Mouse (Mus musculus) erythroblast, embryonic 14.5 days (primary cell): ENCODE data around the gene Stk17b. TPM values are rescaled to one million over a fixed set of nuclear protein-coding genes. Genes with fewer than 3 reads are reported as not detected.

Experiments
- H3K27me3 ChIP-seq: 2 replicates; pipeline ENCODE4 v1.6.1; 2012; ENCODE audit warnings: inconsistent platforms; ENCODE audit not compliant: control insufficient read depth
- H3K36me3 ChIP-seq: 2 replicates; pipeline ENCODE4 v1.6.1; 2012; ENCODE audit warnings: mild to moderate bottlenecking, inconsistent platforms; ENCODE audit not compliant: control insufficient read depth
- H3K4me1 ChIP-seq: 2 replicates; pipeline ENCODE4 v1.6.1; 2012; ENCODE audit warnings: inconsistent platforms; ENCODE audit not compliant: control insufficient read depth
- H3K4me3 ChIP-seq: replicated peaks from 2 replicates; pipeline ENCODE3; 2012; ENCODE audit warnings: moderate library complexity, mild to moderate bottlenecking, inconsistent platforms
- H3K9me3 ChIP-seq: 2 replicates; pipeline ENCODE4 v1.6.1; 2012; ENCODE audit warnings: low read length, inconsistent platforms, mixed read lengths; ENCODE audit not compliant: control insufficient read depth
- GATA1 ChIP-seq: IDR thresholded peaks from 2 replicates; pipeline ENCODE4 v1.6.1; 2012; ENCODE audit warnings: low read length, inconsistent platforms, mixed read lengths
- TAL1 ChIP-seq: IDR thresholded peaks from 3 replicates; pipeline ENCODE4 v1.6.1; 2012; ENCODE audit warnings: low read length, inconsistent platforms, mixed read lengths
- polyA plus RNA-seq: library from polyadenylated mRNA; stranded (reverse); fragments of >175 nt; gene quantifications from 2 replicates; pipeline ENCODE4 v1.2.3, GENCODE M21; 2012

Stk17b gene
- polyA plus RNA-seq, result 0.39 and 0.52 TPM in 2 replicates

DNA sequence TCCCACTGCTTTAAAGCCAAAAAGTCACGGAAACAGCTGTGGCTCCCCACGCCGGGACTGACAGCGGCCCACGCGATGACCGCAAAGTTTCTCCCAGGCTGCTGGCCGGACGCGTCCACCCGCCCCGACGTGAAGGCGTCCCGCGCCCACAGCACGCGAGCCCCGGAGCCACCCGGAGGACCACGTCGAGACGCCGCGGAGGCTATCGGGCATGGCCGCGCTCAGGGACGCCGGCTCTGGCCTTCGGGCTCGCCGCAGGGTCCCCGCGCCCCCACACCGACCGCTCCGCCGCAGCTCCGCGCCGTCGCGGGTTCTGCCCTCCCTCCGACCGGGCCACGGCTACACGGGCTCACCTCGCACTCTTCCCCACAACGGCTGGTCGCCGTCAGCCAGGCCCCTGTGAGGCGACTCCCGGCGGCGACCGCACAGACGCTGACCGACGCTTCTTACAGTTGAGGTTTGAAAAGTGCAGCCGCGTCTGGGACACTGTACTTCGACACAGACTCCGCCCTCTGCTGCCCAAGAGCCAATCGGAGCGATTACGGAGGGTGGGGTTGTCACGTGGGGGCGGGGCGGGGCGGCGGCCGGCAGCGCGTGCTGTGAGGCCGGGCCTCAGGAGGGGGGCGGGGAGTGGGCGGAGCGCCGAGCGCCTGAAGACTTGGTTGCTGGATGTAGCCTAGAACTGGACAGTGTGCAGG lies at the start of gene Stk17b:
Stk17b (minus strand) TSS at position 504 of the 698 bp plus-strand sequence.
- TF ChIP-seq GATA1 (no peak), TAL1 (no peak)
- Histone ChIP-seq H3K36me3 (peaks cover 5% of the 10 kb centered on the region), H3K27me3 (no peaks in the 10 kb centered on the region), H3K4me3 (peak within 1 kb of the TSS; percentile 100), H3K9me3 (no peaks in the 10 kb centered on the region; the same call in 1 of the 2 replicates), H3K4me1 (peaks cover 17% of the 10 kb centered on the region)

GRCm38 (mm10) chr1:53830286-53830685 lies 45.3 kb upstream of the Stk17b start:
- no peak for TF ChIP-seq GATA1
- TF ChIP-seq TAL1, result no peak
- Histone ChIP-seq H3K9me3 (no peaks in the 10 kb centered on the region), H3K4me3 (no peak overlapping the region), H3K36me3 (no peaks in the 10 kb centered on the region), H3K27me3 (no peaks in the 10 kb centered on the region), H3K4me1 (no peaks in the 10 kb centered on the region)

DNA sequence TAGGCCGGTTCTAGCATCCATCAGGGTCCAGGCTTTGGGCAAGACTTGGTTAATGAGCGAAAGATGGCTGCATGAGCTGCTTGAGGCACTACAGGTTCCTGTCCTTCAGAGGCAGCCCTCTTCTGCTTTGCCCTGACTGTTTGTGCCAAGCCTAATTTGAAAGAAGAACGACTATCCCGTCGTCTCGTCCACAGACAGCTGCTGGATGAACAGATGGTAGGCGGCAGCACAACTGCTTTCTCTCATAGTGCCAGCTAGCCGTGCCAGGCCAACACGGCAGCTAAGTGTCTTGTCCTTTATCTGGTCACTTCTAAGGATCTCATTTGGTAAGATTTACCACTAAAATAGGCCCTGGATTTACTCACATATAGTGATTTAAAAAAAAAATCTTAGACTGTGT lies 44.1 kb upstream of the Stk17b start:
- no peaks in the 10 kb centered on the region for H3K9me3 ChIP-seq
- TF ChIP-seq TAL1 (no peak), GATA1 (no peak)
- H3K27me3 ChIP-seq, result no peaks in the 10 kb centered on the region
- H3K4me1 ChIP-seq, result no peaks in the 10 kb centered on the region
- H3K36me3 ChIP-seq, result no peaks in the 10 kb centered on the region
- H3K4me3 ChIP-seq, result no peak overlapping the region

GRCm38 (mm10) chr1:53824446-53825337 lies 39.7 kb upstream of the Stk17b start:
- Histone ChIP-seq H3K4me1 (no peaks in the 10 kb centered on the region), H3K4me3 (no peak overlapping the region)
- TF ChIP-seq GATA1, result no peak
- TF ChIP-seq TAL1, result no peak

GRCm38 (mm10) chr1:53823687-53824445 lies 38.8 kb upstream of the Stk17b start:
- TF ChIP-seq GATA1, result no peak
- no peak for TF ChIP-seq TAL1
- no peak overlapping the region for H3K4me3 ChIP-seq
- H3K9me3 ChIP-seq, result no peaks in the 10 kb centered on the region
- H3K36me3 ChIP-seq, result no peaks in the 10 kb centered on the region
- H3K4me1 ChIP-seq, result no peaks in the 10 kb centered on the region
- H3K27me3 ChIP-seq, result no peaks in the 10 kb centered on the region

More at GRCm38 (mm10) chr1:53824446-53825337, 39.7 kb upstream of the Stk17b start:
- no peaks in the 10 kb centered on the region for H3K27me3 ChIP-seq
- no peaks in the 10 kb centered on the region for H3K36me3 ChIP-seq
- H3K9me3 ChIP-seq, result no peaks in the 10 kb centered on the region

GRCm38 (mm10) chr1:53821983-53822382 lies 37.0 kb upstream of the Stk17b start:
- TF ChIP-seq GATA1 (no peak), TAL1 (no peak)
- Histone ChIP-seq H3K36me3 (no peaks in the 10 kb centered on the region), H3K27me3 (no peaks in the 10 kb centered on the region), H3K9me3 (no peaks in the 10 kb centered on the region), H3K4me3 (no peak overlapping the region), H3K4me1 (no peaks in the 10 kb centered on the region)

DNA sequence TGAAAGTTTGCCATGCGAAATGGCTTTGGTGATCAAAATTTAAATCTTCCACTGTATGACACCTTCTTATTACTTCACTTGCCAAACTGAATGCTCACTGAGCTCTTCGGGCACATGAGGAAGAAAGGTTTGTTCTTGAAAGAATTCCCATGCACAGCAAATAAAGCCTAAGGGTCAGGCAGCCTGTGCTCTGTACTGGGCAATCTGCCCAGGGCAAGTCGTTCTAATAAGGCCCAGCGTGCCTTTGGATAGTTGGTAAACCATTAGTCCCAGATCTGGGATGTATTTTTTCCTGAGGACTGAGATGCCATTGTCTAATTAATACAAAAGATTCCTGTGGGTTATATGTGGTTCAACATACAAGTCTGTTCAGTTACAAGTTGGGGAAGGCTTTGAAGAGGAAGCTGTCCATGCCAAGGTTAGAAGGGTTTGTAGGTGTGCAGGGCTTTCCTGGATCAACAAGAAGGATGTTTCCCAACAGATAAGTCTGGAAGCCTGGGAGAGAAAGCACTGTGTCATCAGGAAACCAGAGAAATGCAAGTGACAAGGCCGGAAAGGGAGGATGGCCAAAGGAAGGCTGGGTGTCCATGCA lies 35.1 kb upstream of the Stk17b start:
- no peaks in the 10 kb centered on the region for H3K9me3 ChIP-seq
- no peaks in the 10 kb centered on the region for H3K27me3 ChIP-seq
- H3K4me3 ChIP-seq, result no peak overlapping the region
- no peak for TF ChIP-seq GATA1
- H3K4me1 ChIP-seq, result no peaks in the 10 kb centered on the region
- H3K36me3 ChIP-seq, result no peaks in the 10 kb centered on the region

- H3K4me1 ChIP-seq, result no peaks in the 10 kb centered on the region
- TF ChIP-seq GATA1, result no peak
- TF ChIP-seq TAL1, result no peak
- no peaks in the 10 kb centered on the region for H3K27me3 ChIP-seq
- H3K9me3 ChIP-seq, result no peaks in the 10 kb centered on the region
- no peaks in the 10 kb centered on the region for H3K36me3 ChIP-seq
- no peak overlapping the region for H3K4me3 ChIP-seq
These were observed 33.2 kb upstream of the Stk17b start for GRCm38 (mm10) chr1:53818072-53818862.
